Mouse (Mus musculus) 416B (cell line): ENCODE measurements at regions not wholly inside any gene's neighbourhood (a gene's known extent, or its start where the extent isn't known, plus 50 kb on each side); places are given as distances from the start of the nearest gene placed in this dataset.

Experiments
- DNase-seq: peaks from one replicate; pipeline ENCODE4 v3.0.0; 2011; ENCODE audit warnings: low read depth

DNA sequence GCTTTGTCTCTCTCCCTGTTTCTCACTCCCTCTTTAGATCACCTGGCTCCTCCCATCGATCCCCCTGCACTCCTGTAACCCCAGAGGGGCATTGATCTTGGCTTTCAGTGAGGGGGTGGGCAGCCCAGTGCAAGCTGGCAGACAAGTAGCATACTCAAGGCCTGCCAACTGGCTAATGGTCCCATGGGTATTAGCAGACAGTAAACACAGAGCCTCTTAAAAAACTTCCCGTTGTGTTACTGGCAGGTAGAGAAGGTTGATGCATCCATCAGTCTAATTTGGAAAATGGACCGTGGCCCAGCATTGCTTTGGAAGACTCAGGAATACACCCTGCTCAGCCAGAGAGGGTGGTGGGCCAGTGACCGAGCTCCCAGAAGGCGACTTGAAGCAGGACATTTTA, 145.0 kb downstream of the 9530068E07Rik start:
- DNase-seq, result no peak

DNA sequence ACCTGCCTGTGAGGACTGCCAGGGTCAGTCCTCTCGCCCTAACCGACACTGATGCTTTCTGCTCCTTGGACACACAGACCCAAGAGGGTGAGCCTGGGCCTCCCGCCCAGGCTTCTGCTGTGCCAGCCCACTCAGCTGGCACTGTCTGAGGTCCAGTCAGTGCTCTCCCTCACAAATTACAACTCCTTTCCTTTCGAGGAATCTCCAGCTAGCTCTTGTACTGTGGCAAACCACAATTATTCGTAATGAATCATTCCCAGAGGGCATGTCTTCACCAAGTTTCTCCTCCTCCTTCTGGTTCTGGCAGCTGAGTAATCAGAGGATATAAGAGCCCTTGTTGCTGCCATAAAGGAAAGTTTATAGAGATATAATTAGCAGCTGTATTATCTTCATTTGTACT, 155.2 kb downstream of the 9530068E07Rik start:
- DNase-seq, result no peak

DNA sequence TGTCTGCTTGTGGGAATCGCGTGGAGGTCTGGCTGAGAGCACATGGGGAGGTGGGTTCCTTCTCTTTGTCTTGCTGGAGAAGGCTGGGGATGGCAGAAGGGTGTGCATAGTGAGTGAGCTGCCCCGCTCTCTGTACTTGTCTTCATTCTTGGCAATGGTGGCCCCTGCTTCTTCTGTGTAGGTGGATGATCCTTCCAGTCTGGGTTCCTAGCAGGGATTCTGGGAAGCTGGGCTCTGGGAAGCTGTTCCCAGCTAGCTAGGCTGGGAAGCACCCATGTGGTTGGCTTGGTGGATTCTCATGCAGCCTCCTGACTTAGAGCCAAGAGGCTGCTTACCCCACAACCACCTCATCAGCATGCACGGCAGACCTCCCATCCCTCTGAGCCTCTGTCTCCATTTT, 156.6 kb downstream of the 9530068E07Rik start:
- no peak for DNase-seq

DNA sequence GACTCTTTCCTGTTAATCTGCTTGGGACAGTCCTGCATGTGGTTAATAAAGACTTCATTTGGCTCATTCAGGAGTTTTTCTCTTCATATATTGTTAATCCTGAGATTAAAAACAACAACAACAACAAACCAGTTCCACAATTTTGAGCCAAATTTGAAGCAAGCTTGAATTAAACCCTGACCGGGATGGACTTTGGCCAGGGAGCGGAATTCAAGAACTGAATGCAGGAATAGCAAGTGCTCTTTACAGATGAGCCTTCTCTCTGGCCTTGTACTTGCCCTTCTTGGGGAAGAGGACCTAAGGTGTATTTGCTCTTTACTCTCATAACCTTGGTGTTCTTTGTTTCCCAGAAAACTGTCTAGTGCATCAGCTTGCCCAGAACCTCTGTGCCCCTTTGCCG, 161.6 kb downstream of the 9530068E07Rik start:
- no peak for DNase-seq

DNA sequence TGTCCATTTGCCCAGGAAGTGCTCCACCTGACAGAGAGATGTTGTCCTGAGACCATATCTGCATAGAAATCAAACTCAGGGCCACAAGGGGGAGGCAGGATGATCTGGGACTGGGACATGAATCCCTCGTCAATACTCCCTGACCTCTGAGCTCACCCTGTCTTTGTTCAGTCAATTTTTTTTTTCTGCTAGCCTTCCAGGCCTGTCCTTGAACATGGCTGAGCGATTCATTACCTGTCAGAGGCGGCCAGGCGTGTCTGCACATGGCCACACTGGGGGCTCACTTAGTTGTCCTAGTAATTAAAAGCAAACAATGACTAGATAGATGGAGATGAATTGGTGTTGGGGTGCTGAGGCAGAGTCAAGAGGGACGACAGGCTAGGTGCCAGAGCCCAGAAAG, 162.6 kb downstream of the 9530068E07Rik start:
- no peak for DNase-seq

DNA sequence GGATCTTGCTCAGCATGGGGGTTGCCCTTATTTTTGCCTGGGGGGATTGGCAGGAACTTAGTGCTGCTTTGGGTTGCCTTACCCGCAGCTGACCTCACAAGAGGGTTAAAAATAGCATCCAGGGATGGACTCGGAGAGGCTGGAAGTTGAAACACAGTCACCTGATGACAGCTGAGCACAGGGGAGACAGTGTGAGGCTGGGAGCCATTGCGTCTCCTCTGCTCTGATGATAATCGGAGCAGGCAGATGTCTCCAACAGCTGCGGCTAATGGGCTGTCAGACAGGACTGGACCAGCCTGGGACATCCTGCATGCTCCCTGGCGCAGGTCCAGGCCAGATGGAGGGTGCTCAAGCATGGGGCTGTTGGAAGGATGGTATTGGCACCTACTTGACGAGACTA, 165.1 kb downstream of the 9530068E07Rik start:
- no peak for DNase-seq

DNA sequence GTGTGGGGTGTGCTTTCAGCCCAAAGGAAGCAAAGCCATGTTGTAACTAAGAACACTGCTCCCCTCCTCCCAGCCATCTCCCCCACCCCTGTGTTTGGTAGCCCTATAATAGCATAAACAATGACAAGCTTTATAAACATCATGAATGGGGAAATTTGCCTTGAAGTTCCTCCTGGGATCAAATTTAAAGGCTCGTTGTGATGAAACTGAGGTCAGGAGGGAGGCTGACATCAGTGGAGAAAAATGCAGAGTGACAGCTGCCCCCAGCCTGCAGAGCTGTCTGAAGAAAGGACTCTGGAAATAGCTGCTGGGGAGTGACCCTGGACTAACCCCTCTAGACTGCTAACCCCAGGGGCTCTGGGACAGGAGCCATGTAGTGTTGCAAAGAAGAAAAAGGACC, 169.2 kb downstream of the 9530068E07Rik start:
- DNase-seq, result no peak

DNA sequence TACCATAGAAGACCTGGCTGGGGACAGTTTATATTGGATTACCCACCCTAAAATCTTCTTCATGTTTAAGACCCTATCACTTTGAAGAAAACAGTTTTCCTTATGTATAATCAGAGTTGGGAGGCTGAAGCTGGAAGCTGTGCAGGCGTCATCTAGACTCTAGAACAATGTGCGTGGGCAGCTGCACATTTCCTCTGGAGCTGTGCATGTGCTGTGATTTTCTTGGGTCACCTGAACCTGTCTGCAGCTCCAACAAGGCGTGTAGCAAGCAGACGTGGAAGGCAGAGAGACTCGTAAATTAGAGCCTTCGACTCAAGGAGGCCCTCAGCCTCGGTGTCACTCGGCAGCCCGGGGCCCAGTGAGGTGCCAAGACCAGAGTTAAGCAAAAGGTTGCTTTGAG, 169.8 kb downstream of the 9530068E07Rik start:
- DNase-seq, result no peak

DNA sequence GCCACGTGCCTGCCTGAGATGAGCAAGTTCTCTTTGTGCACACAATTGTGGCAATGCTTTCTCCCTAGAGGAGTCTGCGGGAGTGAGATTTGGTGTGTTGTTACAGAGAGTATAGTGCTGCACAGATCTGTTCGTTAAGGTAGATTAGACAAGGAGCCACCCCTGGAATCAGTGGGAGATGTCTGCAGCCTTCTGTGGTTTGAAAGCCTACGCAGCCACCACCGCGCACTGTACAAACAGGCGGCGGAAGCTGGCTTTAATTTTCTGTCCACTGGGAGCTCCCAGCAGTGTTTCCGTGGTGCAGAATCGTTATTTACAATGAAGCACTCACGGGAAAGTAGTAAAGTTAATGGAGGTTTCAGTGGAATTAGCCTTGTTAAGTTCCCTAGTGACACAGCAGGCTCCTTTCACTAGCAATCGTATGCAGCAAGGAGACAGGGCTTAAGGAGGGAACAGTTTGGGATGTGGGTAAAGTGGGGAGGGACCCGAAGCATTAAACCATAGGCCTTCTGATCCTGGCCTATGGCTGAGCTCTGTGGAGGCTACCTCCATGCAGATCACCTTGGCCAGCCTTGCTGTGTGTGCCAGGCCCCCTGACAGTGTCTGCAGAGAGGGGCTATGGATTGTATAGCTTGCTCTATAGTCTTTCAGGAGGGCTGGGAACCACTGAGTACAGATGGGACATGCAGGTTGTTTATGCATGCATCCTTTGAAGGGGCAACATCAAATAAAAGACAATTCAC, 171.9 kb downstream of the 9530068E07Rik start:
- no peak for DNase-seq

DNA sequence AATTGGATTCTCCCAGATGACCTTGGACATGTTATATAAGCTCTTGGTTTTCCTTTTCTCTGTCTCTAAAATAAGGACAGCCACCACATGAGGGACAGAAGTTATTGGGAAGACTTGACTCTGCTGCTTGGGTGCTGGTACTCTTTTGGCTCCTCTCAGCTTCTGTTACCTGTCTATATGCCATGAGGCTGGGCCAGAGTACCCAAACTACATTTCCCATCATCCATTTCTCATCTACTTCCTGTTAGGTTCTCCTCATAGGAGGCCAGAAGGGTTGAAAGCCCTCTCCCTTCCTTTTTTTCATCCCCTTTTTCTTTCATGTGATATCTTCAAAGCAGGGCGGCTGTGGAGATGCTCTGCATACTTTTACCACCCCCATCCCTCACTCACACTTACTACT, 172.6 kb downstream of the 9530068E07Rik start:
- no peak for DNase-seq

DNA sequence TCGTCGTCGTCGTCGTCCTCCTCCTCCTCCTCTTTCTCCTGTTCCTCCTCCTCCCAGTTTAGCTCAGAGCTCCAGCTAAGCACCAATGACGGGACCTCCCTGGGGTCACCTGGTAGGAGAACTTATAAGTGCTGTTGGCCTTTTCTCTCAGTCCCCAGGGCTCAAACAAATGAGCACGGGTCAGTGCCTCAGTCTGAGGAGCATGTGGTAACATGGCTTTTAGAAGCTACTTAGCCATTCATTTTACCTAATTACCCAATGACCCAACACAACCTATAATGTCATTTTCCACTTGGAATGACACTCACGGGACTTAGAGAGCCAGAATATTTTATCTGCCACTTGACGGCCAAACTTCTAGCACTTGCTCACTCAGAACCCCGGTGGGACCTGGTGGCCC, 173.5 kb downstream of the 9530068E07Rik start:
- no peak for DNase-seq

DNA sequence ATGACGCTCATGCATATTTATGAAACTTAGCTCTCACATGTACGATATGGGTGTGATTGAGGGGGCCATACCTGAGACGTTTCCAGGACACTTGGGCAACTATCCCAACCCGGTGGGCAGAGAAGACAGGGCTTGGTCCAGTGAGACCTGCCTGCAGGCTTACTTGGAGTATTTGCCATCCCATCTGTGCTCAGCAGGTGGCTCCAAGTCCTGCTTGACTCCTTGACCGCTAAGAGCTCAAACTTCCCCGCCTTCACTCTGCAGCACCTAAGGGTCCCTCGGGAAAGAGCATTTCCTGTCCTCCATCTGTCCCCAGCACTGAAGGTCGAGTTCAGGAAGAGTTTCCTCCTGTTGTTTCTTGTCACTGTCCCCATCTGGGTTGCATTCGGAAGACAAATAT, 182.2 kb downstream of the 9530068E07Rik start:
- DNase-seq, result no peak

DNA sequence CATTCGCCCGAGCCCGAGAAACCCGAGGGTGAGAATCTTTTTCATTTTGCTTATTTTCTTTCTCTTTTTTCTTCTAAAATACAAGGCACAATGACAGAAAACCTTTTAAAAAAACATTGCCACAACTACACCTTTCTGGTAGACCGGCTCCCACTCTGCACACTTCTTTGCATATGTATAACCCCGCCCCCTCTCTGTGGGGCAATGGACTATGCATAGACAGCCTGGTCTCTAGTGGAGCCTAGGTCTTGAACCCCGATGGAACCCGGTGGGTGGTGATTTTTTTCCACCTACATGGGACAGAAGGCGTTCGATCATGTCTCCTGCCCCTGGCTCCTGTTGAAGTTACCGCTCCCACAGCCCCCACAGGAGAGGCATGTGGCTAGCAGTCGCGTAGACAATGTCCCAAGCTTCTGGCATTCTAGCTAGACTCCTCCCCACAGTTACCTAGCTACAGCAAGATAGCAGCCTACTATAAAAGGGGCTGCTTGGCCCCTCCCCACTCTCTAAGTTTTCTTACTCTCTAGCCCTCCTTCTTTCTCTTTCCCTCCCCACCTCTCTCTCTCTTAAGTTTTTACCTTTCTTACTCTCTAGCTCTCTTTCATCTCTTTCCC, 183.6 kb downstream of the 9530068E07Rik start:
- DNase-seq, result no peak

DNA sequence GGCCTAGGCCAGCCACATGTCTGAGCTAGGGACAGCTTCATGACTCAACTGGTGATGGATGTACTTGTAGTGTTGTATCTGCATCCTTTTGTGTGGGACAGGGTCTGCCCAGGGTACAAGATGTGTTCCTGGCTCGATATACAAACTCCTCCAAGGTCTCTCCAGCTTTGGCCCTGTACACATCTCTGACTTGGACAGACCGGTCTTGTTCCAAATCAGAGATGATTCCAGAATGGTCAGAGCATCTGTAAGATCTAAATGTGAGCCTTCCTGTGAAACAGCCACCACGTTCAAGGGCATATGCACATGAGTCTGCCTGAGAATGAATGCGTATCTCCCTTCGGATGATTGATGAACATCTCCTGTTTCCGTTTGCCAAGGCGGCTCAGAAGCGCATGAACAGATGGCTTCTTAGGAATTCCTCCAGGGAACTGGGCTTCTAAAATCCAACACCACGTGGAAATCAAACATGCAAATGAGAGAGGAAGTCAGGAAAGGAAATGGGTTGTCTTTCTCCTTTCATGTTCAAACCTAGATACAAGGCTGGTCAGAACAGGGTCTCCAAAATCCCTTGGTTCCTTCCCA, 172.7 kb upstream of the Fstl4 start:
- no peak for DNase-seq

DNA sequence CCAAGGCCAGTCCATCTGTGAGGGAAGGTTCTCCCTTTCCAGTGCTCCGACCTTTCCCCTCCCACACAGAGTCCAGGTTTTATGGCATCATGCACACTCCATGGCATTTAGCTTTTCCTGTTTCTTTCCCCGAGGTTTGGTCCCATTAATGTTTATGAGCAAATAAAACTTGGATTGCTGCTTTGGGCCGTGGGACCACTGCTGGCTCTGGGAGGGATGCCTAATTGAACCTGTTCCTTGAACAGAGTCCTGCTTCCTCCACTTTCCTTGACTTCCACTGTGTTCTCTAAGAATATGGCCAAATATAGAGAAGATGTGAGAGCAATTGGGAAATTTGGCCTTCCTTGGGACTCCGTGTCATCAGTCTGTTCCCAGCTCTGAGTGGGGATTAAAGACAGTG, 170.3 kb upstream of the Fstl4 start:
- no peak for DNase-seq

DNA sequence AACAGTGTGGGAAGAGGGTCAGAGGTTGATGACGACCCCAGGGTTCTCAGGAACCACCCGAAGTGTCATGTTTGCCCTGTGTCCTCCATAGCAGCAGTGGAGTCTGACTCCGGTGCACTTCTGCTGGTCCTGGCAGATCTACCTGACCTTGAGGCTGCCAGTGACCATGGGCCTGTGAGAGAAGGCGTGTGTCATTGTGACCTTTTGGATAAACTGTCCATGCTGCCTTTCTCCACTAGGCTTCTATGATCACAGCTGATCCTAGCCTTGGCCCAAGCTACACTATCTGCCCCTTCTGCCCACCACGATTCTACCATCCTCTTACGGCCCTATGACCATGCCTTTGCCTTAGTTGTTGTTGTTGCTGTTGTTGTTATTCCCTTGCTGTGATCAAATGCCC, 163.2 kb upstream of the Fstl4 start:
- no peak for DNase-seq

DNA sequence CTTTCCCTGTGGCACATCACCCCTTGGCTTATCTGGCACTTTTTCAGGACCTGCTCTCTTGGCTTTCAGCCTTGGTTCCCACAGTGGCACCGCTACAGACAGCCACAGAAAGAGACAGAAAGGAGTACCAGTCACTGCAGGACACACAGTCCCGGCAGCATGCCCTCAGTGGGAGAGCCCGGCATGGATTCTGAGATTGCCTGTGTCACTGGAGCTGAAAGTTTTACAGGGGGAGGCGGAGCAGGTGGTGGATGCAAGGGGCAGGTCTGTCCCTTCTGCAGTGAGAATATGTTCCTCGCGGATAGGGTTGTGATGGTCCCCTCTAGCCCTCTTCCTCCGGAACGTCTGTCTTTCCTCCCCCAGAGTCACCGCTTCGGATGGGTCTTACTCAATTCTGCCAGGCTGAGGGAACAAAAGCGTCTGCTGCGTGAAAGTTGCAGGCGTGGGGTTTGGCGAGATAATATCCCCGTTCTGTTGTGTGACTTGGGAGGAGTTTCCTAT, 162.3 kb upstream of the Fstl4 start:
- no peak for DNase-seq

DNA sequence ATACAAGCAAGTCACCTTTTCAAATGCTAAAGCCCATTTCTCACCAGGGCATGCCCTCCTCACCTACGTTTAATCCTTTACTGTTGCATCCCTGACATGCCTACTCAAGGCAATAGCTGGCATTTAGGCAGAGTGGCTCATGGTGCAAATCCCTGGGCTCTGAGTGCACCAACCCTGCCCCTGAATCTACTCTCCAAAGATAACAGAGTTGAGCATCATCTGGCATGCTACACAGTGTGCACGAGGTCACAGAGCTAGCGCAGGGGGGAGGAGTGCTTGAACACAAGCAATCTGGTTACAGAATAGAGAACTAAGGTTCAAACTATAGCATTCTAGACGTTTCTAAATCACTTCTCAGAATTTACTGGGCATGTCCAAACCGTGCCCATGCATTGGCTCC, 161.6 kb upstream of the Fstl4 start:
- DNase-seq, result no peak

DNA sequence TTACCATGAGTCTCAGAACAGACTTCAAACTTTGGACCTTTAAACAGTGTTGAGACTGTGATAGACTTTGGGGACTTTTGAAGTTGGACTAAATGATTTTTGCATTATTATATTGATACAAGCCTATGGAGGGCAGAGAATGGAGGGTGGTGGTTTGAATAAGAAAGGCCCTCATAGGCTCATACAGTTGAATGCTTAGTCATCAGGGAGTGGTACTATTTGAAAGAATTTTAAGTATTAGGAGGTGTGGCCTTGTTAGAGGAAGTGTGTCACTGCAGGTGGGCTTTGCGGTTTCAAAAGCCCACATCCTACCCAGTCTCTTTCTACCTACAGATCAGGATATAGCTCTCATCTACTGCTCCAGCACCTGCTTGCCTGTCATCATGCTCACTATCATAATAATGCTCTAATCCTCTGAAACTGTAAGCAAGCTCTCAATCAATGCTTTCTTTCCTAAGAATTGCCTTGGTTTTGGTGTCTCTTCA, 153.7 kb upstream of the Fstl4 start:
- DNase-seq, result no peak

DNA sequence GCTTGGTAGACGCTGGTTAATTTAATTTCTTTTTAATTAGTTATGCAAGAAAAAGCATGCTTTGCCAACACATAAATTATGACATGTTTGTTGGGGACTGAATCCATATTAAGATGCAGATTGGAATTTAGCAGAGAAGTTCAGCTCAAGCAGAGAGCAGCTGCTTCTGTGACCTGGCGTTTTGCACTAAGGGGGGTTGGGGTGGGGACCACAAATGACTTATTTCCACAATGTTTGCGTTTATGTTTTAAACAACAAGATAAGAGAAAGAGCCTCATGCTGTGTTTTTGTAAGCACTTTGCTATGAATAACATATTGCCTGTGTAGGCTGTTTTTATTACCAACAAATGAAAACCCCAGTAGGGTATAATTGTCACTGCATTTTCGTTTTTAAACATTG, 148.8 kb upstream of the Fstl4 start:
- no peak for DNase-seq

DNA sequence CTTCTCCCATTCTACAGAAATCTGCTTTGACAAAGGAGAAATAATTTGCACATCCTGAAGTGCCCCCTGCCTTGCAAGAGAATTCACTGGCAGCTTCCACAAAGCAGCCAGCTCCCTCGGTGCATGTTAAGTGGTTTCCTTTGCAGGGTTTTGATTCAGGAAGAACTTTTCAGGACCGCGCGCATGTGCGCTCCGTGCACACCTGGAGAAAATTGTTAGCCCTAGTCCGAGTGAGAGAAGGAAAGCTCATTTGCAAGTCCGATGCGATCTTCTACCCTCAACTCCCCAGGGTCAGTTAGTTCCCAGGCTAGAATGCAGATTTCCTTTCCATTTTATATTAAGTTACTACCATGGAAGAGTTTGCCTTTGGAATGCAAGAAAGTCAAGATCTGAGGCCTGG, 145.8 kb upstream of the Fstl4 start:
- DNase-seq, result no peak

DNA sequence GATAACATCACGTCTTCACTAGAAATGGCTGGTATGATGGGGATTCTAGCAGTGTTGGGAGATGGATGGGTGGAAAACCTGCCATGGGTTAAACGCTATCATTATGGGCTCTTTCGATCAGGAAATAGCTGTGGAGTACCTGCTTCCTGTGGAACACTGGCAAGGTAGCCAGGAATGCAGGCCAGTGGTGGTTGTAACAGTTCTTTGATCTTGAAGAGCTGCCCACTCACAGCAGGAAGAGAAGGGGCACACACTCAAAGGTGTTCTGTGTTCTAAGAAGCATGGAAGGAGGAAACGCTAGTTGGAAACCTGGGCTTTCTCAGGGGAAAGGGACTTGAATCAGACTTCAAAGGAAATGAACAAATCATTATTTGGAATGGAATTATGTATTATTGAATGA, 141.6 kb upstream of the Fstl4 start:
- DNase-seq, result no peak

DNA sequence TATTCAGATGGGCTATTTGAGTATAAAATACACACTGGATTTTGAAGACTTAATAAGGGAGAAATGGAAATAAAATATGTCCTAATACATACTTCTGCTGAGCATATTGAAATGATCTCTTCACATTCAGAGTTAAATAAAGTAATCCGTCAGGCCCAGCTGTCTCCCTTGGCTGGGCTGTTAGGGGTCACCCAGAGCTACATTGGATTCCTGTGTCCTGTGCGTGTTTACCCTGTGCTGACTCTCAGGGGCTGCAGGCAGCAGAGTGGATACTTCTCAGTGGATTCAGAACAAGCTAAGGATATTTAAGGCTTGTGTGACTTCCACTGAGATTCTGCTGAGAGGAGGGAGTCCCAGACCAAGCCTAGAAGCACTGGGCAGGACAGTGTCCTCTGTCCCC, 135.6 kb upstream of the Fstl4 start:
- DNase-seq, result no peak
